Mouse (Mus musculus) thymus, adult 2 months (tissue): ENCODE measurements around the gene Eif2b2.

ENCODE experiments used
- CTCF ChIP-seq: fragments of 200-500 bp; IDR thresholded peaks from 2 replicates; pipeline ENCODE4 v1.5.1; 2012; ENCODE audit warnings: mild to moderate bottlenecking, control low read depth, low read length, moderate library complexity, borderline replicate concordance; ENCODE audit not compliant: control insufficient read depth, poor library complexity, insufficient read depth; ENCODE audit errors: extremely low read depth
- POLR2A ChIP-seq: fragments of 200-500 bp; IDR thresholded peaks from 2 replicates; pipeline ENCODE4 v1.6.1; 2012; ENCODE audit warnings: mild to moderate bottlenecking, low read length, control low read depth, moderate library complexity; ENCODE audit not compliant: control insufficient read depth, poor library complexity, insufficient read depth; ENCODE audit errors: extremely low read depth

DNA sequence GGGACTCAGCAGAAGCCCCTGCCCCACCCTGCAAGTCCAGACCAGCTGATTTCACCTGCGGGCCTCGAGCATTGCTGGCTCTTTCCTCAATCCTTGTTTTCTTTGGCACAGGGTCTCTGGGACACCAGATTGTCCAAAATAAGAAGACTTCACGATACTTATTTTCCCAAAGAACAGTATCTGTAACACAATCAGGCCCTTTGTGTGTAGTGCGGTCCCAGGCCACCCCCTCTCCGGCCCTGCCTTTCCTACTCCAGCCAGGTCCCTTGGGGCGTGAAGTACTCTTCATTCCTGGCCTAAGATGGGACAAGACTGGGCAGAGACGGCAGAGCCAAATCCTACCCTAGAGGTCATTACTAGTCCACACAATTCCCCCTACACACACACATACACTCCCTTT, 17.1 kb upstream of the Eif2b2 start:
- TF ChIP-seq CTCF (no peak), POLR2A (no peak)
